Mouse (Mus musculus) small intestine, adult 2 months (tissue): ENCODE data around the gene Rtl1.

Experiments used
- CTCF ChIP-seq: fragments of 200-500 bp; IDR thresholded peaks from 2 replicates; pipeline ENCODE4 v1.5.1; 2012; ENCODE audit warnings: low read depth, mild to moderate bottlenecking, control low read depth, inconsistent platforms, low read length, moderate library complexity, mixed read lengths; ENCODE audit not compliant: insufficient replicate concordance, insufficient read length; ENCODE audit errors: extremely low read depth
- POLR2A ChIP-seq: fragments of 200-500 bp; IDR thresholded peaks from 2 replicates; pipeline ENCODE4 v1.6.1; 2012; ENCODE audit warnings: low read depth, mild to moderate bottlenecking, control low read depth, inconsistent platforms, low read length, moderate library complexity

DNA sequence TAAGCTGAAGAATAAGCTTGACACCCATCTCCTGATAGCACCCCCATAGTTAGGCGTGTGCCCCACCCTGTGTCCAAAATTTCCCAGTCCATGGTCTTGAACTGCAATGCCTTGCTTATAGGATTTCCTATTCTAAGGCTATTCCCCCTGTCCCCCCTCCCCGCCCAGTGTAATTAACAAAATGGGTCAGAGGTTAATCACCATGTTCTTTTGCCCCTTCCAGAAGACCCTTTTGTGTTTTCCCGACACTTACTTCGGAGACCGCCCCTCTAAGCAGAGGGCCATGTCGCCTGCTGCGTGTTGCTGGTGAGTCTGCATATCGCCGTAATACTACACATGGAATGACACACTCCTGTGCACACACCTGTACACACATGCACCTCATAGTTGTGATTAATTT lies 7.1 kb upstream of the Rtl1 start:
- TF ChIP-seq CTCF, result no peak
- no peak for TF ChIP-seq POLR2A
